Mouse (Mus musculus) ES-E14 (cell line): ENCODE results near the gene Ogfrl1. TPM values are rescaled to one million over a fixed set of nuclear protein-coding genes. Genes with fewer than 3 reads are reported as not detected.

Source experiments
- DNase-seq: peaks from one replicate; pipeline ENCODE4 v3.0.0-alpha.2; 2013; ENCODE audit warnings: low read depth, low spot score
- H3K27ac ChIP-seq: 2 replicates; pipeline ENCODE4 v1.5.1; 2012; ENCODE audit warnings: low read depth, mild to moderate bottlenecking, low read length, moderate library complexity, mixed read lengths; ENCODE audit not compliant: poor library complexity, insufficient read depth, severe bottlenecking
- H3K36me3 ChIP-seq: 2 replicates; pipeline ENCODE4 v1.6.1; 2012; ENCODE audit warnings: mild to moderate bottlenecking, low read length, moderate library complexity, mixed read lengths; ENCODE audit not compliant: control insufficient read depth, poor library complexity, insufficient read depth, severe bottlenecking
- H3K4me1 ChIP-seq, 2 experiments: fragments of 150-350 bp in 1 of 2; sonication (generic) in 1 of 2; 2 replicates each; pipeline ENCODE4 v1.6.1; 2012; ENCODE audit warnings: low read length in 2 of 2, mild to moderate bottlenecking in 1 of 2, mixed read lengths in 1 of 2; ENCODE audit not compliant: control insufficient read depth in 2 of 2, insufficient read depth in 2 of 2, poor library complexity in 1 of 2
- H3K4me3 ChIP-seq, 2 experiments: fragments of 150-350 bp in 1 of 2; sonication (generic) in 1 of 2; 2 replicates each; pipeline ENCODE4 v1.5.1; 2012; ENCODE audit warnings: low read length in 2 of 2, low read depth in 1 of 2, mild to moderate bottlenecking in 1 of 2, mixed read lengths in 1 of 2; ENCODE audit not compliant: insufficient read depth in 1 of 2, poor library complexity in 1 of 2, severe bottlenecking in 1 of 2
- H3K9ac ChIP-seq: 2 replicates; pipeline ENCODE4 v1.6.1; 2012; ENCODE audit warnings: low read depth, mild to moderate bottlenecking, low read length, mixed read lengths; ENCODE audit not compliant: poor library complexity, insufficient read depth, severe bottlenecking
- H3K9me3 ChIP-seq: fragments of 150-350 bp; sonication (generic); 2 replicates; pipeline ENCODE4 v1.6.1; 2012; ENCODE audit warnings: low read depth, mild to moderate bottlenecking, low read length; ENCODE audit not compliant: control insufficient read depth, insufficient read depth
- CHD2 ChIP-seq: IDR thresholded peaks from 2 replicates; pipeline ENCODE4 v1.6.1; 2014; ENCODE audit warnings: mild to moderate bottlenecking, low read depth, low read length, inconsistent platforms
- HCFC1 ChIP-seq: IDR thresholded peaks from 2 replicates; pipeline ENCODE4 v1.6.1; 2012; ENCODE audit warnings: low read length, inconsistent platforms, borderline replicate concordance; ENCODE audit not compliant: insufficient read depth
- MAFK ChIP-seq: IDR thresholded peaks from 2 replicates; pipeline ENCODE4 v1.6.1; 2014; ENCODE audit warnings: mild to moderate bottlenecking, low read depth, low read length, inconsistent platforms; ENCODE audit not compliant: insufficient read depth
- ZC3H11A ChIP-seq: IDR thresholded peaks from 2 replicates; pipeline ENCODE4 v1.6.1; 2012; ENCODE audit warnings: low read depth, mild to moderate bottlenecking, inconsistent platforms, low read length, borderline replicate concordance
- ZNF384 ChIP-seq: IDR thresholded peaks from 2 replicates; pipeline ENCODE4 v1.6.1; 2012; ENCODE audit warnings: low read depth, low read length, inconsistent platforms
- in situ Hi-C, 2 experiments: fragments of 600-800 bp; cut with MboI; formaldehyde crosslinking; loops; one replicate each; pipeline ENCODE4 v1.15.1; 2025; ENCODE audit warnings: low sequenced_read_pairs in 2 of 2, inconsistent platforms in 1 of 2; ENCODE audit not compliant: unreplicated experiment in 2 of 2
- total RNA-seq: library from RNA; depleted of rRNA; stranded (reverse); fragments of 300-350 nt; gene quantifications from 2 replicates; pipeline ENCODE4 v1.2.3, GENCODE M21; 2012

Ogfrl1 gene
- total RNA-seq, 1 experiment = 3.9 TPM

- in situ Hi-C loops = no loop called here
- Histone ChIP-seq H3K4me1 (no peaks in the 10 kb centered on the region), H3K4me3 (no peak overlapping the region), H3K27ac (no peak overlapping the region), H3K9me3 (no peaks in the 10 kb centered on the region), H3K9ac (no peak overlapping the region), H3K36me3 (no peaks in the 10 kb centered on the region)
- DNase-seq = no peak
- no peak for TF ChIP-seq MAFK
- no peak for TF ChIP-seq CHD2
- no peak for TF ChIP-seq HCFC1
- TF ChIP-seq ZC3H11A = no peak
- TF ChIP-seq ZNF384 = no peak
Observed at GRCm38 (mm10) chr1:23342864-23343263, 54.7 kb downstream of the Ogfrl1 start.

- Histone ChIP-seq H3K36me3 (no peaks in the 10 kb centered on the region), H3K9ac (no peak overlapping the region), H3K4me3 (no peak overlapping the region), H3K27ac (no peak overlapping the region), H3K9me3 (no peaks in the 10 kb centered on the region), H3K4me1 (no peaks in the 10 kb centered on the region)
- in situ Hi-C loops = no loop called here
- no peak for DNase-seq
- TF ChIP-seq MAFK (no peak), ZC3H11A (no peak), ZNF384 (no peak), HCFC1 (no peak)
Observed at GRCm38 (mm10) chr1:23342224-23342623, 55.3 kb downstream of the Ogfrl1 start.

GRCm38 (mm10) chr1:23335726-23336363 is 61.7 kb downstream of the Ogfrl1 start:
- Histone ChIP-seq H3K36me3 (no peaks in the 10 kb centered on the region), H3K4me3 (no peak overlapping the region), H3K4me1 (no peaks in the 10 kb centered on the region), H3K9ac (no peak overlapping the region), H3K9me3 (no peaks in the 10 kb centered on the region), H3K27ac (no peak overlapping the region)
- TF ChIP-seq ZC3H11A = no peak
- TF ChIP-seq CHD2 = no peak
- TF ChIP-seq MAFK = no peak
- TF ChIP-seq ZNF384 = no peak
- no peak for TF ChIP-seq HCFC1
- in situ Hi-C loops = no loop called here
- no peak for DNase-seq

- no peak overlapping the region for H3K27ac ChIP-seq
- H3K9me3 ChIP-seq = no peaks in the 10 kb centered on the region
- DNase-seq = no peak
- no peaks in the 10 kb centered on the region for H3K36me3 ChIP-seq
- H3K9ac ChIP-seq = no peak overlapping the region
- no peaks in the 10 kb centered on the region for H3K4me1 ChIP-seq
- no peak overlapping the region for H3K4me3 ChIP-seq
- no peak for TF ChIP-seq MAFK
- no peak for TF ChIP-seq ZC3H11A
- TF ChIP-seq CHD2 = no peak
- no peak for TF ChIP-seq HCFC1
- TF ChIP-seq ZNF384 = no peak
- in situ Hi-C loops = no loop called here
Observed at GRCm38 (mm10) chr1:23335050-23335449, 62.5 kb downstream of the Ogfrl1 start.

- in situ Hi-C loops = no loop called here
- no peaks in the 10 kb centered on the region for H3K4me1 ChIP-seq
- DNase-seq = no peak
- no peaks in the 10 kb centered on the region for H3K9me3 ChIP-seq
- H3K4me3 ChIP-seq = no peak overlapping the region
- H3K9ac ChIP-seq = no peak overlapping the region
- TF ChIP-seq ZNF384 = no peak
- TF ChIP-seq HCFC1 = no peak
- TF ChIP-seq CHD2 = no peak
- TF ChIP-seq MAFK = no peak
- no peak for TF ChIP-seq ZC3H11A
- H3K27ac ChIP-seq = no peak overlapping the region
- no peaks in the 10 kb centered on the region for H3K36me3 ChIP-seq
Observed at GRCm38 (mm10) chr1:23332192-23332591, 65.4 kb downstream of the Ogfrl1 start.
